Mouse (Mus musculus) urinary bladder, postnatal 14 days (tissue): Measurements from ENCODE around the gene Rasa3.

Experiments
- DNase-seq: peaks from one replicate; pipeline ENCODE4 v3.0.0; 2021; ENCODE audit warnings: low spot score

Rasa3 gene

DNA sequence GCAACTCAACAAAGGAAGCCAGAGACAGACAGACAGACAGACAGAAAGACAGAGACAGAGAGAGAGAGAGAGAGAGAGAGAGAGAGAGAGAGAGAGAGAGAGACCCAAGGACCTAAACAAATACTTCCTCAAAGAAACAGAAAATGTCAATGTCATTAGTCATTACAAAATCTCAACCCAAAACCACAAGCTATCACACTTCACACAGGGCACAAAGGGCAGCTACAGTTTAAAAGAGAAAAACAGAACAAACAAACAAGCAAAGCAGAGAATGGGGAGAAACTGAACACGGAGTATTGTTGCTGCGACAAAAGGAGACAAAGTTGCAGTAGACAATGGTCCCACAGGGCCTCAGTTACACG is 28.3 kb downstream of the Rasa3 start:
- DNase-seq: no peak

DNA sequence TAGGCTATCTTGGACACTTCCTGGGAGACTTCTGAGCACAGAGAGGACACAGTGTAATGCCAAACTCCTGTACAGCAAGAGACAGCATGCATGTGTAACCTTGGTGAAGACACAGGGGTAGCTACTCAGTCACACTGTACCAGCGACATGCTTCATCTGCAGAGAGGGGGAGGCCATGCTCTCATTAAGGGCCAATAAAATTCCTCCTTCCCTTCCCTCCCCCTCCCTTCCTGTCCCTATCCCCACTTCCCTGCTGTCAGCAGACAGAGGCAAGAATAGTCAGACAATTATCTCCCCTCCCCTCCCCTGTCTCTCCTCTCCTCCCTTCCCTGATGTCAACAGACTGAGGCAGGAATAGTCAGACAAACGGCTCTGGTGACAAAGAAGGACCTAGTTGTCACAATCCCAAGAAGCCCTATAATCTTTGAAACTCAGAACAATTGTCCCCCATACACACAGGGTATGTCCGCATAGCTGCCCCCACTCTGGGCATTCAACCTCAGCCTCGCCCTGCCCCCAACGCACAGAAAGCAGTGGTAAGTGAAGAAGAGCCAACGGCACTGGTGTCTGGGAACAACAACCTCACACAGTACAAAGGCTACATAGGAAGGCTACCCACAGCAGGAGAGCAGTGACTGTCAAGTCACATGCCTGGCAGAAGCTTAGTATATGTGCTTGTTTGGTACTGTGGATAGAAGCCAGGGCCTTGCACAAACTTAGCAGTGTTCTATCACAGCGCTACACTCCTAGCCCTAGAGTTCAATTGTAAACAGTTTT is 28.8 kb downstream of the Rasa3 start:
- no peak for DNase-seq

DNA sequence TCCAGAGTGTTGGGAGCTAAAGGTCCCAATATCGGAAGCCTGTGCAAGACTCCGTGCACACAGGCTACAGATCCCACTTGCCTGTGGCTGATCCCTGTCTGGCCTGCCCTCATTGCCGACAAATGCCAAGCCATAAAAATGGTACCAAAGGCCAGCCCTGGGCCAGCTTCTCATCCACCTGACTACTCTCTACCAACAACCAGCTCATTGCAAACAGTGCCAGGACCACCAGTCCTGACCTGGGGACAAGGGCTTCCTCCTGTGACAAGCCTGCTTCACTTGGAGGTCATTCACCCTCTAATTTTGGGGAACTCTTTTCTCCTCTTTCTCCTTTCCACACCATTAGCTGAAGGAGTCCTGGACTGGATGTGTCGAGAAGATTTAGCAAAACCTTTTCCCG is 29.8 kb downstream of the Rasa3 start:
- no peak for DNase-seq

DNA sequence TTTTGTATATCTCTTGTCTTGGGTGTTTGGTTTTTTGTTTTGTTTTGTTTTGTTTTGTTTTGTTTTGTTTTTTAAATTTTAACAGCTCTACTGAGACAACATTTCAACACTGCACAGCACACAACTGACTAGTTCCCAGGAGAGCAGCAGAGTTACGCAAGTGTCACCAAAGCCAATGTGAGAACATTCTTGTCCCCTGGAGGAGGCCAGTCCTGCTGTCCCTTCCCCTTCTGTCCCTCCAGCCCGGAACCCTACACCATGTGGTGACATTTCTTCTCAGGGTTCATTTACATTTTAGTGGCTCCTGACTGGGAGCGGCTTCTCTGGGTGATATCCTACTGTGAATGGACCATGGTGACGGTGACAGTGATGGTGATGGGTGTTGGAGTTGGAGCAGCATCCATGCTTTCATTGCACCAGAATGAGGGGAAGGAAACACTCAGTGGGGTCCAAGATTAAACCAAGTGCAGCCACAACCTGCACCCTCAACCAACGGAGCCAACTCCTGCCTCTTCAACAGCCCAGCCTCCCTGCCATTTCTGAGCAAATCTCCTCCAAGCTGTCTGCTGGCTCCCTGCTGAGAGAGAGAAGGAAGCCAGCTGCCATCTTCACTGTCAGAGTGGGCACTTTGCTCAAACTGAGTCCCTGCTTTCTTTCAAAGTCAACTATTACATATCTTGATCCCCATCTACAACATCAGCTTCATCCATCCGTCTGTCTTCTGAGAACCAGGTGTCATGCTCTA is 32.3 kb downstream of the Rasa3 start:
- DNase-seq: no peak

DNA sequence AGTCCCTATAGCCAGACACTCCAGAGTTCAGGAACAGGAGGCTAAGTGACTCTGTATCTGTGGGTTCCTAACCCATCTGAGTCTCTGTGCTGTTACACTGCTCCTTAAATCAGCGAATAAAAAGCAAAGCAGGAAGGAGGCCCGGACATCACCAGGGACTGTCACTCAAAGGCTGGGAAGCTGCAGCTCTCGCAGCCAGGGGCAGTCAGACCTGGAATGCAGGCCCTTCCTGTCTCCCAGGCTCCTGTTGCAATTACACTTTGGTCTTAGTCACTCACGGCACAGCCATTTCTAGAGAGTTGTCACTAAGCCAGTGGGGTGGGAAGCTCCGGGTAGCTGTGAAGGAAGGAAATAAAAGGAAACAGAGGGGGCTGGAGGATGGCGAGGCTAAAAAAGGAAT is 33.2 kb downstream of the Rasa3 start:
- DNase-seq: peak; percentile 63

DNA sequence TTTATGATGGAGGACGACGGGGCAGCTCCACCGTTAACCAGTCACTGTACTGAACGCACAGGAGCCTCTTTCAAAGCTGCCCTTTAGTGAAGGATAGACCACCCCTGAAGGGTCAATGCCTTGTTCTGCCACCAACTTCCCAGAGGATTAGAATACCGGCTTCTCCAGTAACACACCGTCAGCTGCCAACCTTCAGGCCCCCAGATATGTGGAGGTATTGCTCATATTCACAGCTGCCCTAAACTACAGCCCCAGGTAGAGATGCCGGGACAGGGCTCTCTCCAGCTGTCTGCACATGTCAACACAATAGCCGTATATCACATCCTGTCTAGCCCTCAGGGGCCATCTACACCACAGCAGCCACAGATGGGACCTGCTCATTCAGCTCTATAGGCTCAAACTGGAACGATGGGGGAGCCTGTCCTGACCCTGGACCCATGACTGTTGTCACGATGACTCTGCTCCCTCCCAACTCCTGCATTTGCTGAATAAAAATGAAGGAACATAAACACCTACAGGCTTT is 34.7 kb downstream of the Rasa3 start:
- no peak for DNase-seq

DNA sequence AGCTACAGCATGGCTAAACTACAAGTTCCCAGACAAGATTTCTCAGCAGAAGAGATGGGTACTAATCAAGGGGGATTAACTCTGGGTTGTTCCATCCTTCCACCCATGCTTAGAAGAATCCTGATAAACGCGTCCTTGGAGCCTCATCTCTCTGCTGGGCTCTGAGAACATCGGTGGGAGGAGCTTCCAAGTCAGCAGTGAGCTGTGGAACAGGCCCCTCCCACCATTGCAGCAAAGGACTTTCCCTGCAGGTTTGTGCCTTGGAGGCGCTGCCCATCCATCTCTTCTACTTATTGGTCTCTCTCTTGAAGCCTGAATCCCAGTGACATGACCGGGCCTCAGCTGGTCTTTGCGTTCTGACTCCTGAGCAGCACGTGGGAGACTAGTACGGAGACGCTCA is 36.2 kb downstream of the Rasa3 start:
- DNase-seq: peak; percentile 36

DNA sequence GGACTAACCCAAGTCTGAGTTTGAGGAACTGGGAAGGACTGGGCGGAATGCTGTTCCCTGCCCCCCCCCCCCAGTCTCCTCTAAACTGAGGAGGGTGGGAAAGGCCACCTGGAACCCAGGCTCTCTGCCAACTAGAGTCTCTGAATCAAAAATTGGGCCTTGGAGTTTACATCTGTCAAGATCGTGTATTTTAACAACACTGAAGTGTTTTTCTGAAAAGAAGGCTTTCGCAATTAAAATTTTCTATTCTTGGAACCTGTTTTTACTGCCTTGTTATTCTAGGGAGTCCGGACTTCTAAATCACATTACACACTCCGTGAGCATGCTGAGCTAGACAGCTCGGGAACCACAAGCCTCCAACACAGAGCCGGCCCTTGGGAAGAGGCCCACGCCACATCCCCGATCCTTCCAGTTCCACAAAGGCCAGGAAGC is 36.9 kb downstream of the Rasa3 start:
- peak; percentile 66 for DNase-seq

DNA sequence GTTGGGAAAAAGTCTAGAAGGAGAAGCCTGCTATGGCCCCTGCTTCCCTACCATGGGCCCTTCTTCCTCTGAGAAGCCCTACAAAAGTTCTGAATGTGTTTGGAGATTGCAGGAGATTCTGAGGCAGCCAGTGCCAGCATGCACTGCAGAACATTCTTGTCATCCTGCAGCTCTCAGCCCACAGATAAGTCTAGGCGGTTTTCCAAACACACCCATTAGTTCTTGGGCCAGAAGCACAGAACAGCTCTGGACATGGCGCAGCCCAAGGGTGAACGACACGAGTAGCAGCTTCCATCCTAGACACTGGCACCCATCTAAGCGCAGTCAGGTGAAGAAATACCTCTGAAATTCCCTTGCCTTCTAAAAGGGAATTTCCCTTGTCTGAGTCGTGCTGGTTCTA is 44.3 kb downstream of the Rasa3 start:
- no peak for DNase-seq

DNA sequence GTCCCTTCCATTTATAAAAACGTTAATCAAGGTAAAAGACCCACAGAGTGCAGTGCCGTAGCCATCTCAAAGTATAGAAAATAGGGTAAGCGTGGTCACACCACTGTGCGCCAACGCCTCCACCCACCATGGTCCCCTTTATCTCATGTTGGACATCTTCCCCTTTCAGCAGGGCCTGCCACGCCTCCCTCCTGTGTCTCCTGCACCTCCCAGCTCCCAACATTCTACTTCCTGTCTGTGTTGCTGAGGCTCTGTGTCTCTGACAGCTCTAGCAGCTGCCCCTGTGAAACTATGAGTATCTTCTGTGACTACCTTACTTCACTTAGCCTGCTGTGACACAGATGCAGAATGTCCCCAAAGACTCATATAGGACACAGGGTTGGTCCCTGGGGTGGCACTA is 45.1 kb downstream of the Rasa3 start:
- no peak for DNase-seq

DNA sequence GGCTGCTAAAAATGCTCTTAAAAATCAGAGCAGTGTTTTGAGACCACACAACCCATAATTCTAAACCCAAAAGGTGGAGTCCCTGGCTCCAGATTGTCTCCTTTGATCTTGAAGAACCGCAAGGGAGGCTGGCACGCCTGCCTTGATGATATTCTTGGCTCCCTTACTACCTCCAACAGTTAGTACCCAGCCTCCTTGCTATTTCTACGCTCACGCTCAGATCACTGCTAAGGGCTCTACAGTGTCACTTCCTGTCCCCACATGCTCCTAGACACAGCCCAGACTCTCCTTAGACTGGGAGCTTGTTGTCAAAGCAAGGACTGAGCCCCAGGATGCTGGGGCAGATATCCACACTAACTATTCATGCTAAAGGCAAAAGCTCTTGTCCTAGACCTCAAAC is 46.6 kb downstream of the Rasa3 start:
- no peak for DNase-seq

DNA sequence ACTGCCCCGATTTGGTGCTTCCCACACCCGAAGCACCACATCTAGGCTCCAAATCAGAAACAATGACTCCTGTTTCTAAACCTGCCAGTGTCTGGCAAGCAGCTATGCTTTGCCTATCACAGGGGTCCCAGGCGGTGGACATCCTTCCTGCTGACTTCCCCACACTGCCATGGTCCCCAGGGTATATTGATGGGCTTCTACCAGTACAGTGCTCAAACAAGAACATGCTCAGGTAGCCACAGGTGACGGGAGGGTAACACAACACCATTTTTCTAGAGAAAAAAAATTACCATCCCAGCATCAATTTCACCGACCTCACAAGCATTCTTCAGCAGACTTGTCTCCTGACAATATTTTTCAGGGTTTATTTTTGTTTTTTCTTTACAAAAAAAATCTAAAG is 47.2 kb downstream of the Rasa3 start:
- no peak for DNase-seq

DNA sequence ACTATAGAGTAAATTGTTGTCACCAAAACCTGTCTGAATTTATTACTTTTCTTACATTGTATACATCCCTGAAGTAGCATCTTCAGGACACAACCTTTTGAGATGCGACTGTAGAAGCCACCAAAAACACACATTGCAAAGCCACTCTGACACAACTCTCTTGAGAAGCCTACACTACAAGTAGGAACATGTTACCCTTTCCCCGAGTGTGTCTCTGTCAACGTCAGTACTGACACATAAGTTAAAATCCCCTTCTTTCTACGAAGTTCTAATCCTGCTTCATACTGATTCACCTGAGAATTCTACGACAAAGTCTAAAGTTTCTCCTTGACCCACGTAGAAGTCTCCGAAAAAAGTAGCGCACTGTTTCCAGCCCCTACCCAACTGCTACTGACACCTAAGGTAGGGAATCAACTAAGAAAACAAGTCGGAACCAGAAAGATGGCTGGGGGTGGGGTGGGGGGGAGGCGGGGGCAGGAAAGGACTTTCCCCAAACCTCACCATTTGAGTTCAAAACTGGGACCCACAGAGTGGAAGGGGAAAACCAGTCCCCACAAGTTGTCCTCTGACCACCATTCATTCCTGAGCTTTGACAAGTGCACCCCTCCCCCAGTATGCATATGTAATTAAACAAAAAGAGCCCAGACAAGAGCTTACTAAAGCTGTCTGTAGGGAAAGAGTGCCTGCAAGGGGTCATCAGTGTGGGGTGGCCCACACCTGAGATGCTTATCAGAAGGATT is 47.9 kb downstream of the Rasa3 start:
- no peak for DNase-seq

DNA sequence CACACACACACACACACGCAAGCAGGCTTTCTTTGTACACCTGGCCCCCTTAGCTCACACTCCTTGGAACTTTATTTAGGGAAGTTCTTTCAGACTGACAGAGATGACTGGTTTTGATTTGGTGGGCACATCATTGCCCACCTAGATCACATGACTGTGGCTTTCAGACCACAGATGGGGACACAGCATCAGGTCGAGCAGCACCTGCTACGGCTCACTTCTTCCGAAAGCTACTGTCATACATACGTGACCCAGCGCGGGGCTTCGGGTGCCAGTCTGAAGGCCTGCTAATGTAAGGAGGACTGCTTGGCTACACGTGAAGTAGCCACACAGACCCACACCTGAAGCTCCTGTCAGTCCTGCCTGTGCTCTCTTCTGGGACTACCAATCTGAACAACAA is 49.3 kb downstream of the Rasa3 start:
- no peak for DNase-seq

DNA sequence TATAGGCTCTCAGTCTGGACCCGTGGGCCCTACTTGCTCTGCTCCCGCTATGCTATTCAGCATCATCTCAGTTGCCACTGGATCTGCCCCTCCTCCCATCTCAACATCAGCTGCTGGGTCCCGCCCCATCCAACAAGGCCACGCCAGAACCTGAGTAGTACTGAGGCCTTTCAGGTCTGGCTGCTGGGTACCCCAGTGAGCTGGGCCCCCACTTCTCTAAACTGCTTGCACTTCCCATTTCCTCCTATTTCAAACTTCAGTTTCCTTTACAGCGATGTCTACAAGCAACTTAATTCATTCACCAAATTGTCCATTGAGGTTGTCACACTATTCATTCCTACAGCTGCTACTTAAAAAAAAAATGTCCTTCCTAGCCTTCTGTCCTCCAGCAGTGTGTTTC is 49.8 kb downstream of the Rasa3 start:
- no peak for DNase-seq

DNA sequence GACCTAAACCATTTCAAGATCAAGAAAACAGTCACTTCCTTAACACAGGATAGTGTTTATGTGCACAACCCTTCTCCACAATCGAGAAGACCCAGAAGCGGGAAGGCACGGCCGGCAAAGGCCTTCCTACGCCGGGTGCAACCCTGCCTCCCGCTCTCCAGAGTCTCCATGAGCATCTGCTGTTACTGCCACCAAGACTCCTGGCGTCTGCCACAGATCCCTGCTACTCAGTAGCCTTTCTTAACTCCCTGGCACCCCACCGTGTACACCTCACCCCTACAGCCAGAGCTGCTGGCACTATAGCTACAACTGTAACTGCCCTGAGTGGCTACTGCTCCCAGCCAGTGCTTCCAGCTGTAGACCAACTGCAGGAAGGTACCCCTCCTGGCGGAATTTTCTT is 51.3 kb downstream of the Rasa3 start:
- no peak for DNase-seq

DNA sequence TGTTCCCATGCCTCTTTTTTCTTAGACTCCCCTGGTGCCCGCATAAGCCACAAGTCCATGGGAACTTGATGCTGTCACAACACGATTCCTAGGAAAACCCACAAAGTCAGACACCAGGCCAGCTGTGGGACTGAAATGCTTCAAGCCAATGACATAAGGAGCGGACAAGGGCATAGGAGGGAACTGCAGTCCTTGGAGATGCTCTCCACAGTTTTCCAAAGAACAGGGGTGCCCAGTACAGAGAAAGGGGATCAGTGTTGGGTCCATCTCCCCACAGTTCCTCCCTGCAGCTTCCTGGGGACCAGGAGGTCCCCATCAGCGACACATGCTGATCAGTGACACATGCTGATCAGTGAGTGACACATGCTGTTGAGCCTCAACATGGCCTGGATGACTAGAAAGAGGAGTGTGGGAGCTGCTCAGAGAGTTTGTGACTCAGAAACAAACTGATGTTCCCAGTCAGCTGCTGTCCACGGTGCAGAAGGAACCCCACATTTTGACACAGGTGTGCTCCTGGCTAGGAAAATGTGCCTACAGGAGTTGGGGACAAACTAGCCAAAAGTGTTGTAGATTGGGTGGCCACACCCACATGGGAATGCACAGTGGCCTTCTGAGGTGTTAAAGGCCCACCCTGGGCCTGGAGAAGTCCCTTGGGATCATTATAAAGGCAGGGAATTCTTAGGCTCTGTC is 52.0 kb downstream of the Rasa3 start:
- no peak for DNase-seq

DNA sequence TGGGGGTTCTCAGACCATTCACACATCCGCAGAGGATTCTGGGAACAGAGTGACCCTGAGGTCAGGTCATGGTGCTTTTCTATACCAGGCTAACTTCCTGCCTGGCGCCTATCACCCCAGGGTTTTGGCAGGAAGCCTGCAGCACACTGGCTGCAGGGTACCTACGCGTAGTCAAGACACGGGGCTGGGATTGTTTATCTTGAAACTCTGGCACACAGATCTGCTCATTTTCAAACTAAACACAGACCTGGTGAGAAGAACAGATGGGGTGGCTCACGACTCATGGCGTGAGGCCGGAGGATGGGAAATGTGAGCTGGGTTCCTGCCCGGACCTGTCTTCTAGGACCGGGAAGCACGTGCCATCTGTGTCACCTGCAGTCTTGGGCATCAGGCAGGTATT is 52.5 kb downstream of the Rasa3 start:
- DNase-seq: peak; percentile 50

DNA sequence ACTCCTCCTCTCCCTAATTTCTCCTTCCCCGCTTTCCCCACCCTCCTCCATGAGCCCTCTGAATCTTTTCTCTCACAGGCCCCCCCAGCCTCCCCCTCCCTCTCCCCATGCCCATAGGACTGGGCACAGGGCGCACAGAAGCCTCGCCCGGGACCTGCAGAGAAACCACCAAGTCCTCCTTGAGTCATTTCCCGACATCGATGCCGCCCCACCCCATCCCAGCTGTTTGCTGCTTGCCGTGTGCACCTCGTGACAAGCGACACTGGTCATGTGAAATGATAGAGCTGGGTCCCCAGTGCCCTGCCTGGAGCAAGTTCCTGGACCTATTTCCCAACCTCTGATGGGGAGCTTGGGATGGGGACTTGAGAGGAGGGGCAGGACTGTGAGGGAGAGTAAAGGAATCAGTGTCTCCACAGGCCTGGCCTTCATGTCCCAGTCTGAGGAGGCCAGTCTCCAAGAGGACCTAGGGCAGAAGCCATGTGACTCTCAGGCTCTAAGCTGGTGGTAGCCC is 53.4 kb downstream of the Rasa3 start:
- peak; percentile 59 for DNase-seq

DNA sequence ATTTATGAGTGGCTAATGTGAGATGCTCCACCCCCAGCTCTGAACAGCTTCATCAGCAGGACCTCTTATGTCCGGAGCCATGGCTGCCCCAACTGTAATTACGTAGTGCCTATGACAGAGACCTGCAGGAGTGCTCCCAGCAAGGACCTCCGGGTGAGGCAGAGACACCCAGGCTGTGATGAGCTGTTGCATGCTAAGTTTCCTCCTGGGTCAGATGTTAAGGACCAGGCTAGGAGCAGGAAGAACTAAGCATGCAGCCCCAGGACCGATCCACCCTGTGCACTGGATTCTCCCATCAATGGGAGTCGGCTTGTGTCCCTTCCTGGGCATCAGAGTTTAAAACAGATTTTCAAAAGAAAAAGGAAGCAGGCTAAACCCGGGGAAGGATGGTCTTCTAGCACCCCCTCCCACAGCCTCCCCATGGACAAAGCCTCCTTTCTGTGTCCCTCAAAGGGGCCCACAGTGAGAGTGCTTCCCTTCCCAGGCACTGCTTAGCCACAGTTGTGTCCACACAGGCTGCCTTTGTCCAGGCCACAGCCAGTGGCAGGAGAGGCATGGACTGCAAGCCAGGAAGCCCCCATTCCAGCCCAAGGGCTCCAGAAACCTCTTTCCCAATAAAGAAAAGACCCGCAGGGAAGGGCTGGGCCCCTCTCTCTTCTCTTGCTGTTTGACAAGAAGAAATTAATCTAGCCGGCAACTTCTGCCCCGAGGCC is 54.2 kb downstream of the Rasa3 start:
- no peak for DNase-seq

DNA sequence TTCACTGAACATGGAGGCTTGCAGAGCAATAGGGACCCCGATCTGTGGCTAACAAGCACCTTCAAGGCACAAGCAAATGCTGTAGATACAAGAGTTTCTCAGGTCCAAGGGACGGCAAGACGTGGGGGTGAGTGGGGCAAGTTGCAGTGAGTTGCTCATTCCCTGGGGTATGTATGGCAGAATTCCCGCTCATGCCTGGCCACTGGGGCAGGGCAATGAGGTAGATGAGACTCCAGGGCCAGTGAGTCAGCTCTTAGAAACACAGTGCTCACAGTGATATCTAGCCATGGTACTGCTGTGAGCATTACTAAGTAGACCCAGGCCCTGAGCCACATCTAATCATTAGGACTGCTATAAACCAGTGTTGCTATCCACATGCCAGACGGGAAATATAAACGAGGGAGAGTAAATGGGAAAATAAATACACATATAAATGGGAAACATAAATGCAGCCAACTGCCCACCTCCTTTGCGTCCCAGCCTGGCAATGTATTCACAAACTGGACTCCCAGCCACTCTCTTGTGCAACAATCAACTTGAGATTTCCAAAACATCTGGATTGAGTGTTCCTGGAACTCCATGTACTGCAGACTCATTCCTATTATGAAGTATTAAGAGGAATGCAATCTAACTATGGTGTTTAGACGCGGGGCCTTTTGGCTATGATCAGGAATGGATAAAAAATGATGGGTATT is 57.0 kb downstream of the Rasa3 start:
- DNase-seq: no peak
